Mouse (Mus musculus): ENCODE results near the gene Mustn1.
A peak's percentile ranks its signal among the peaks of the same experiment; 100 is the strongest.

Mustn1 gene

GRCm38 (mm10) chr14:30878958-30879571 is at the start of gene Mustn1:
Mustn1 (plus strand) TSS chr14:30879200.
- no peak for DNase-seq (ENCODE audit: low read depth, low spot score)

DNA sequence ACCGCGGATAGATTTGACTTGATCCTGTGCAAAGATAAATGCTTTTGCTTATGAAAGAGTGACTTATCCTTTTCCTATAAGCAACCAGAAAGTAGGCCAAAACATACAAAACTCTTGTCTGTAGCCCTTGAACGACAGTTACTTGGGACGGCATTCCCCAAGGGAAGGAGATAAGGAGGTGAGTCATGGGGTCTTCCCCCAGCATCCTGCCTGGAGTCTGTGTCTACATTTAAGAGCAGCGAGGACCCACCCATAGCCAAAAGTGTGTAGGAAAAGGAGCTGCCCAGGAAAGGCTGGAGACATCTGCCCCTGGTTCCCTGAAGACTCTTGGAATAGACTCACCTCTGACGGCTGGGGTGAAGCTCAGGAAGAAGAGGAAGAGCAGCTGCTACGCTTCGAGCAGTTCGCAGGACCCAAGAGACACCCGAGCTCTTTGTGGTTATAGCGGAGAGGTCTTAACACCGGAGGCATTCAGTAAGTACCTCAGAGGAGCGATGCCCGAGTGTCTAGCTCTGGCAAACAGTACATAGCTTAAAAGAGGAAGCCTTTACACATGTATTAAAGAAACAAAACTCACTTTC is 41.5 kb upstream of the Mustn1 start:
- no peak for DNase-seq (ENCODE audit: low read depth, low spot score)

GRCm38 (mm10) chr14:30843701-30844100 is 35.3 kb upstream of the Mustn1 start:
- DNase-seq (ENCODE audit: low read depth, low spot score), result no peak

DNA sequence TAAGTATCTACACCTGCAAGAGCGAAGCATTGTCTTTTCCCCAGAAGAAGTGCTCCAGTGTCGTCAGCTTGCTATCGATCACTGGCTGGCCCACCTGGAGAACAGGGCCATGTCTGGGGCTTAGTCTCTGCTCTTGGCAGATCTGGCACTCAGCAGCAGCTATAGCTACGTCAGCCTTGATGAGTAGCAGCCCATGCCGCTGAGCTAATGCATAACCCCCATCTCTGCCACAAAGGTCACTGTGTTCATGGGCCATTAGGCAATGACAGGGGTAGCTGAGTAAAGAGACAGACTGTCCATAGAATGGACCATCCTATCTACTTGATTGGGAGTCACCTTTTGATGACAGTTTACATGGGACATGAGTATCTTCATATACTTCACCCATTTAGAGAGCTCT is 28.5 kb upstream of the Mustn1 start:
- DNase-seq (ENCODE audit: low read depth, low spot score), result no peak

- DNase-seq (ENCODE audit: low read depth, low spot score), result no peak
These were observed 26.7 kb upstream of the Mustn1 start for GRCm38 (mm10) chr14:30852325-30852724.

- DNase-seq (ENCODE audit: low read depth, low spot score), result no peak
These were observed 23.7 kb upstream of the Mustn1 start for GRCm38 (mm10) chr14:30855316-30855715.

GRCm38 (mm10) chr14:30856885-30857507 is 22.0 kb upstream of the Mustn1 start:
- DNase-seq (ENCODE audit: low read depth, low spot score), result no peak

- DNase-seq (ENCODE audit: low read depth, low spot score), result peak; percentile 8
These were observed 21.0 kb upstream of the Mustn1 start for GRCm38 (mm10) chr14:30857990-30858389.

DNA sequence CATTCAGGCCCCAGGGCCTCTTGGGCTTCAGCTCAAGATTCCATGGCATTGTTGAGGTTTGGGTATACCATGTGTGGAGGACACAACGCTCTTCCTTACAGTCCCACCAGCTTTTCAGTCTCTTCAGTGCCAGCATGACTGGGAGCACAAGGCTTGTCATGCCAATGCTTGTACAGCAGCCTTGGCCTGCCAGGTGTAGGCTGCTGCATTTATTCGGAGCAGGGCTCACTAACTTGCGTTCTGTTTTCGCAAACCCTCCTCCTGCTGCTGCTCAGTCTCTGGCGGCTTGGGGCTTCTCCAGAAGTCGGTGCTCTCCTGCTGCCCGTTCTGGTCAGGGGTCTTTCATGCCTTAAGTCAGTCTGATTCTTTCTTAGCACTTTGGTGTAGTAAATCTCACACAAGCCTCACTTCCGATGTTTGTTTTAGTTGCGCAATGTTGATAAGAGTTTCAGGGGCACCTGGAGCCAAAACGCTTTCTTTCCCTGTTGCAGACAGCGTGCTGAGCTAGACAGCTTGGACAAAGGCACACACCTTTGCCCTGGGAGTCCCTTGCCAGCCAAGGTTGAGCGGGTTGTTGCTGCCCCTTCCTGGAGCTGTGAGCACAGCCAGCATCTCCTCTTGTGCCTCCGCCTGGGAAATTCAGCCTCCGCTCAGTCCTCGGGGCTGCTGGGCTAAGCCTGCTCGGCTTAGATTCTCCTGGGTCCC is 17.4 kb upstream of the Mustn1 start:
- DNase-seq (ENCODE audit: low read depth, low spot score), result no peak

GRCm38 (mm10) chr14:30862368-30862767 is 16.6 kb upstream of the Mustn1 start:
- no peak for DNase-seq (ENCODE audit: low read depth, low spot score)

- DNase-seq (ENCODE audit: low read depth, low spot score), result no peak
These were observed 13.7 kb upstream of the Mustn1 start for GRCm38 (mm10) chr14:30865311-30865710.

DNA sequence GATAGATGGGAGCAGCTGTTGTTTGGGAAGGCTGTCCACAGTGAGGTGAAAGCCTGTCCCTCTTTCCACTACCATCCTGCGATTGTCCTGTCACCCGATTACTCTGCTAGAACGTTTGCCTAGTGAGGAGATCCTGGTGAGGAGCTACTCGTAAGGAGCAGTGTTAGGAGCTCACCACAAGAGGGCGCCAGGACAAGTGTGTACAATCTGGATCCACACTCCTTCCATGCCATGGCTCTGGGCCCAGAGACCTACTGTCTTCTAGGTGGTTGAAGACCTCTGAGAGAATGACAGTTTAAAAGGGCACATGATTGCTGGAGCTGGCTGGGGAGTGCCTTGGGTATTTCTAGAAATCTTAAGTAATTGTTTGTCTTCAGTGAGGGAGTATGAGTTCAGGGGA is 12.0 kb upstream of the Mustn1 start:
- peak; percentile 56 for DNase-seq (ENCODE audit: low read depth, low spot score)

DNA sequence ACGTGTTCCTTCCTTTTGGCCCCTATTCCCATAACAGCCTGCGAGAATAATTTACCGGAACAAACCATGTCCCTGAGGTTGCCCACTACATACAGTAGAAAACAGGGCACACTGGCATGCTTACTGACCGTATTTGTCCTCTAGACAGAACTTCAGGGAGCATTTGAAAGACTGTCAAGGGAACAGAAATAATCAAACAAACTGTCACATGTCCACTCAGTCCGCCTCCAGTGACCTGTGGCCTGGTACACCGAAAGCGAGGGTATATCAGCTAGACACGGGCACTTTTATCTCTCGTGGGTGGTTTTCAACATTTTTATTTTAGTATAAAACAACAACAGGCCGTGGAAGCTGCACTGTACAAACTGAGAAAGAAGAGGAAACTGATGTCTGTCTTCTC is 10.2 kb upstream of the Mustn1 start:
- DNase-seq (ENCODE audit: low read depth, low spot score), result no peak

GRCm38 (mm10) chr14:30869391-30869801 is 9.6 kb upstream of the Mustn1 start:
- no peak for DNase-seq (ENCODE audit: low read depth, low spot score)

DNA sequence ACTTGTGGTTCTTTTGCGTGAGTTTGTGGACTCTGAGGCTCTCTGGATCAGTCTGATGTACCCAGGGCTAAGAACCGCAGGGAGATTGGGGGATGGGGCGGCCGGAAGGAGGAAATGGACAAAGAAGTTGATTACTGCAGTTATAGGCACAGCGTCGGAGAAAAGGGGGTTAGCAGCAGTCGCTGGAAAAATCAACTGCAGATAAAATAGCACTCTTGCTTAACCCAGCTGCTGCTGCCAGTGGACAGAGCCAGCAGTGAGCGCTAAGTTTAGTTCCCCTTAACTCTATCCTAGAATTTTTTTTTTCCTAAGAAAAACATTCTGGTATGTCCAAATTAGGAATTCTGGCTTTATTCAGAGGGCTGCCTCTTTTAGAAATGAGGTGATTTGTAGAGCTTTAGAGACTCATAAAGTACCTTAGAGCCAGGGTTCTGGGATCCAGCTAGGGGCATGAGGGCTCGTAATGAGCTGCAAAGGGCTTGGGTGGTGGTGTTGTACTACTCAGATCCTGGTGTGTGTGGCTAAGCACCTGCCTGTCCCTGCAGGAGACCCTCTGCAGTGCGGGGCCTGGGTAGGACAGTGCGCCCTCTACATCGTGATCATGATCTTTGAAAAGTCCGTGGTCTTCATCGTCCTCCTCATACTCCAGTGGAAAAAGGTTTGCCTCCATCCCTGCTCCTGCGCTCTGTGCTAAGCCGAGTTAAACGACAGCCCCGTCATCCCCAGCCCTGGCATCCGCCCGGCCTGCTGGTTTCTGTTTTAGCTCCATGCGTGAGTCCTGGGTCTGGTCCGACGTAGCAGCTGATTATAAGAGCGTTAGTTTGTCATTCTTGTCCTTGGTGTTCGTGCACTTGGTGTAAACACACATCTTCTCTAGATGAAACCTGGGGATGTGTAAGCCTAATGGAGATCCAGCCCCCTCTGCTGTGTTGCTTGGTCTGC is 8.5 kb upstream of the Mustn1 start:
- no peak for DNase-seq (ENCODE audit: low read depth, low spot score)

DNA sequence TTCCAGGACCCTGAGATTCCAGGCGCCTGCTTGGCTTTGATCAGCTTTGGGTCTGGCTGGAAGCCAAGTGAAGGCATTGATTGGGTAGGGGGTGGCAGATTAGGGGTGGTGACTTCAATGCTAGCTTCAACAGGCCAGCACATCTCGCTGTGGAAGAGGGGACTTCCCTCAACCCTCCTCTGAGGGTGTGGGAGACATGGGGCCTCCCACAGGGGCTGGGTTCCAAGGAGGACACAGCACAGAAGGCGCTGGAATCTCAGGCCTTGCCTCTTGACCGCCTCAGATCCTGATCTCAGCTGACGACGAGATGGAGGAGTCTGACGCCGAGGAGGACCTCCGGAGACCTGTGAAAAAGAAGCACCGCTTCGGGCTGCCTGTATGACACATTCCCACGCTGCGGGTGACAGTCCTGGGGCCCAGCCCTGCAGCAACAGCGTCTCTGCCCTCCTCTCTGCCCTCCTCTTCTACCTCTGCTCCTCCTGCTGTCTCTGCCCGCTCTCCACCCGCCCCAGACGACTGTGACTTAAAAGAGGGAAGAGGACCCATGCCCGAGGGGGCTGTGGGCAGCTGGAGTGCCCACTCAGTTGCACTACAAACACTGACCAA is 4.8 kb upstream of the Mustn1 start:
- DNase-seq (ENCODE audit: low read depth, low spot score), result no peak

DNA sequence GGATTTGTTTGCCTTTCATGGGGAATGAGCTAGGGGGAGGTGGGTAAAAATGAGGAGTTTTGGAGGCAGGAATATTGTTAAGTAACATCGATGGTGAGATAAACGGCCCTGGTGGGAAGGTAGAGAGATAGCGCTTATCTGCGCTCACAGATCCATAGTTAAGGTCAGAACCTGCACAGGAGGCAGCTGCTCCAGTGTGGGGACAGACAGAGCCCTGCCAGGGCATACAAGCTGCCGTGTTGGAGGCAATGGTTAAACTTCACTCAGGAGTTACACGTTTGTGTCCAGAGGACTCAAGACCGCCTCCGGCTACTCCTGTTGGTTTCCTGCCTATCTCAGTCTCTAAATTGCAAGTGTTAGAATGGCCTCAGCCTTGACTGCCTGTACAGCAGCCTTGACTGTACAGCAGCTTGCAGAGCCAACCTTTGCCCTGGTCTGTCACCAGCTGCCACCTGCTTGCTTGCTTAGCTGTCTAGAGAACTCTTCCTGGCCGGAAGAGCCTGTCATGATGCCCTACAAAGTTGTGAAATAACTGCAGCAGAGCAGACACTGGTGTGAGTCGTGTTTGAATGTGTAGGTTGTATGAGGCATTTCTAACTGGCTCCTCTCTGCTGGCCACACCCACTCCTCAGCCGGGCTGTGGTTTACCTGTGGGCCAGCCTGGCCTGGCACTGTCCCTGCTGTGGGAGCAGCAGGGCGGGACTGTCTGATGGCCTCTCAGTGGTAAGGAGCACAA is 3.7 kb upstream of the Mustn1 start:
- no peak for DNase-seq (ENCODE audit: low read depth, low spot score)

GRCm38 (mm10) chr14:30875955-30876354 is 3.0 kb upstream of the Mustn1 start:
- no peak for DNase-seq (ENCODE audit: low read depth, low spot score)

- DNase-seq (ENCODE audit: low read depth, low spot score), result no peak
These were observed 2.5 kb upstream of the Mustn1 start for GRCm38 (mm10) chr14:30876451-30876850.

GRCm38 (mm10) chr14:30877827-30878226 is 1.2 kb upstream of the Mustn1 start:
- no peak for DNase-seq (ENCODE audit: low read depth, low spot score)
